Mouse (Mus musculus): ENCODE results near the gene Glra1. TPM values are rescaled to one million over a fixed set of nuclear protein-coding genes. Genes with fewer than 3 reads are reported as not detected.

The Glra1 gene
- polyA plus RNA-seq, 1 experiment = 0.15 TPM

DNA sequence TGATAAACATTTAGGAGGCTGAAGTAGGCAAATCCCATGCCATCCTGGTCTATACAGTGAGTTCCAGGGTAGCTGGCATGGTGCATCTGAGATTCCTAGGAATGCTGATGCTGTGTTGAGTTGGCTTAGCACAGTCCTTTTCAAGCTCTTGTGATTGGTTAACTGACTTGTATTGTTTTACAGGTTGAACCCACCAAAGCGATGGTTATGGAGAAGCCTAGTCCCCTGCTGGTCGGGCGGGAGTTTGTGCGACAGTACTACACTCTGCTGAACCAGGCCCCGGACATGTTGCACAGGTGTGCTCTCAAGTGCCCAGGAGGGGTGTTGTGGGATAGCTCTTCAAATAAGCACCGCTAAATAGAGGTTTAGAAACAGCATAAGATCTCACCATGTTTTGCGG, 122.6 kb downstream of the Glra1 start:
- no peak overlapping the region for H3K27ac ChIP-seq (ENCODE audit: insufficient read depth, low read length)
- H3K4me3 ChIP-seq (ENCODE audit: insufficient read depth, low read length) = no peak overlapping the region
- peaks cover 2% of the 10 kb centered on the region; the same call in 1 of the 2 replicates for H3K4me1 ChIP-seq (ENCODE audit: control insufficient read depth, insufficient read depth, low read length)
- TF ChIP-seq CTCF (IDR thresholded peaks at IDR 0.05; ENCODE audit: extremely low read depth, insufficient read depth, low read length) (no peak), POLR2A (IDR thresholded peaks at IDR 0.05; ENCODE audit: extremely low read depth, insufficient read depth, low read length) (no peak)

DNA sequence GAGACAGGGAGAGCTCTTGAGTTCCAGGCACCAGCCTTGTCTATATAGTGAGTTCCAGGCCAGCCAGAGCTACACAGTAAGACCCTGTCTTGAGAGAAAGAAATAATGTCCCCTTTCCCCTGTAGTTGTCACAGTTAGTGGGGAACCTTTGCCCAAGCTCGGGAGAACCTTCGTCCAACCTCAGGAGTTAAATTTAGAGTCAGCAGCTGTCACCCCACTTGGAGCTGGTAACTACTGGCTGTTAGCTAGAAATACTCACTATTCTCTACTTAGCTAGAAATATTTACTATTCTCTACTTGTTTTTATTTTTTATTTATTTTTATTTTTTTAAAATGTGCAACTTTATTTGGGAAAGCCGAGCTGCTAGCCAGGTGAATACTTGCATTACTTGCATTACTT, 134.8 kb downstream of the Glra1 start:
- no peak for TF ChIP-seq POLR2A (IDR thresholded peaks at IDR 0.05; ENCODE audit: extremely low read depth, insufficient read depth, low read length)
- no peak for TF ChIP-seq CTCF (IDR thresholded peaks at IDR 0.05; ENCODE audit: extremely low read depth, insufficient read depth, low read length)
- H3K4me1 ChIP-seq (ENCODE audit: control insufficient read depth, insufficient read depth, low read length) = peaks cover 6% of the 10 kb centered on the region; the same call in 1 of the 2 replicates

DNA sequence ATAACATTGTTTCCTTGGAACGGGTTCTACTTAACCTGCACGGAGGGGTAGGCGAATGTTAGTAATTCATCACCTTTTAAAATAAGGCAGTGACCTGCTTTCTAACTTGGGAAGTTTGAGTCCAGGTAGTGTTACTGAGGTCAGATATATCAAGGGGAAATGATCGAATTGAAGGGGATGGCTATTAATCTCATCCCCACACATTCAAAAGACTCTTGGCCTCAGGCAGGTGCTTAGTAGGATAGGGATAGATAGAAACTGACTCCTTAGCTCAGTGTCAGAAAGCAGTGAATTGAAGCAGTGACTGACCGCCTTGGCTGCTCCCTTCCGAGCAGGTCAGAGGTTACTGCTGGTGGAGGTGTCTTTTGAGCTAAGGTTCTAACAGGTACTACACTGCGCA, 136.5 kb downstream of the Glra1 start:
- H3K4me1 ChIP-seq (ENCODE audit: control insufficient read depth, insufficient read depth, low read length) = peaks cover 6% of the 10 kb centered on the region; the same call in 1 of the 2 replicates
- H3K4me3 ChIP-seq (ENCODE audit: insufficient read depth, low read length) = no peak overlapping the region
- H3K27ac ChIP-seq (ENCODE audit: insufficient read depth, low read length) = no peak overlapping the region
- no peak for TF ChIP-seq CTCF (IDR thresholded peaks at IDR 0.05; ENCODE audit: extremely low read depth, insufficient read depth, low read length)
- TF ChIP-seq POLR2A (IDR thresholded peaks at IDR 0.05; ENCODE audit: extremely low read depth, insufficient read depth, low read length) = no peak

More for the DNA sequence above, 134.8 kb downstream of the Glra1 start:
- no peak overlapping the region for H3K4me3 ChIP-seq (ENCODE audit: insufficient read depth, low read length)
- H3K27ac ChIP-seq (ENCODE audit: insufficient read depth, low read length) = no peak overlapping the region

DNA sequence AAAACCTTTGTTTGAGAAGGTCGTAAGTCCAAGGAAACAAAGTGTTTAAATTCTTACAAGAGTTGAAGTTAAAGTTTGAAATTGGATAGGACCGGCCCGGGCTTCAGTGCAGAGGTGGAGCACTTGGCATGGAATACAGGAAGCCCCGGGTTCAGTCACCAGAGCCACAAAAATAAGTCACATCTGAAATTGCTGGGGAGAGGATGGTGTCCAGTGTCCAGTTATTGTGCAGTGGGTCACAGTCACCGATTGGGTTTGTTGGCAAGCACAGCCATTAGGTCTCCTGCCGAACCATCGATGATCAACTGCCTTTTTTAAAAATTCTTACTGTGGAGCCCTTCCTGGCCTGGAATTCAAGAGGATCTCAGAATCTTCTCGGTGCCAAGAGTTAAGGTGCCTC, 137.2 kb downstream of the Glra1 start:
- no peak for TF ChIP-seq CTCF (IDR thresholded peaks at IDR 0.05; ENCODE audit: extremely low read depth, insufficient read depth, low read length)
- TF ChIP-seq POLR2A (IDR thresholded peaks at IDR 0.05; ENCODE audit: extremely low read depth, insufficient read depth, low read length) = no peak
- peak overlapping the region; percentile 97; the same call in 1 of the 2 replicates for H3K4me3 ChIP-seq (ENCODE audit: insufficient read depth, low read length)

DNA sequence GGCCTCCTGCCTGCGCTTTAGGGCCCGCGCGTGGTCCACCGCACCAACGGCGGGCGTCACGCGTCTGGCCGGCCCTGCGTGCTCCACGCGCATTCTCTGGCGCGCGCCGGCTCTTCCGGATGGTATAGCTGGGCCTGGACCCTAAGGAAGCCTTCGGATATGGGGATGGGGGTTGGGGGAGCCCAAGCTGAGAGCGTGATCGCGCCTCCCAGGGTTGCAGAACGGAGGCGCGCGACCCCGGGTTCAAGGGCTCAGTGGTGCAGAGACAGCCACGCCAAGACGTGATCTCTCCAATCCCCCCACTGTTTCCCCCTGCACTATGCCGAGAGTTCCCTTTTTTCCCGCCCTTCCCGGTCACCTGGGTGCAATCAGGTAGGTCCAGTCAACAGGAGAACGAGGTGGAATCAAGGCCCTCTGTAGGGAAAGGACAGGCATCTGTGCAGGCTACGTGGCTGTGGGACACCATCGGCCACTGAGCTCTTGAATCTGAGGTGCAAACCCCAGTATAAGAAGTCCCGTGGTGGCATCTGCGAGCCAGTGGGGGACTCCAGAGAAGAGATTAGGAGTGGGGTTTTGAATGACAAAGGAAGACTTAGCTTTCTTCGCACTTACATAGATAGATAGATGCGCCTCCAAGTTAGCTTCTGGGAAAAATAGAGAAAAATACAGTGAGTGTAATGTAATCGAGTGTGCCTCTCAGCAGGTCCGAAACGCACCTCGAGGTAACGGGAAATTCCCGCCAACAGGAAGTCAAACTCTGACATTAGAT, 137.9 kb downstream of the Glra1 start:
- no peak for TF ChIP-seq CTCF (IDR thresholded peaks at IDR 0.05; ENCODE audit: extremely low read depth, insufficient read depth, low read length)
- no peak for TF ChIP-seq POLR2A (IDR thresholded peaks at IDR 0.05; ENCODE audit: extremely low read depth, insufficient read depth, low read length)
- Histone ChIP-seq H3K27ac (ENCODE audit: insufficient read depth, low read length) (peak overlapping the region; percentile 18; the same call in 1 of the 2 replicates), H3K4me3 (ENCODE audit: insufficient read depth, low read length) (peak overlapping the region; percentile 97), H3K4me1 (ENCODE audit: control insufficient read depth, insufficient read depth, low read length) (peaks cover 6% of the 10 kb centered on the region; the same call in 1 of the 2 replicates)

More for the DNA sequence above, 137.2 kb downstream of the Glra1 start:
- H3K4me1 ChIP-seq (ENCODE audit: control insufficient read depth, insufficient read depth, low read length) = peaks cover 6% of the 10 kb centered on the region; the same call in 1 of the 2 replicates
- no peak overlapping the region for H3K27ac ChIP-seq (ENCODE audit: insufficient read depth, low read length)

DNA sequence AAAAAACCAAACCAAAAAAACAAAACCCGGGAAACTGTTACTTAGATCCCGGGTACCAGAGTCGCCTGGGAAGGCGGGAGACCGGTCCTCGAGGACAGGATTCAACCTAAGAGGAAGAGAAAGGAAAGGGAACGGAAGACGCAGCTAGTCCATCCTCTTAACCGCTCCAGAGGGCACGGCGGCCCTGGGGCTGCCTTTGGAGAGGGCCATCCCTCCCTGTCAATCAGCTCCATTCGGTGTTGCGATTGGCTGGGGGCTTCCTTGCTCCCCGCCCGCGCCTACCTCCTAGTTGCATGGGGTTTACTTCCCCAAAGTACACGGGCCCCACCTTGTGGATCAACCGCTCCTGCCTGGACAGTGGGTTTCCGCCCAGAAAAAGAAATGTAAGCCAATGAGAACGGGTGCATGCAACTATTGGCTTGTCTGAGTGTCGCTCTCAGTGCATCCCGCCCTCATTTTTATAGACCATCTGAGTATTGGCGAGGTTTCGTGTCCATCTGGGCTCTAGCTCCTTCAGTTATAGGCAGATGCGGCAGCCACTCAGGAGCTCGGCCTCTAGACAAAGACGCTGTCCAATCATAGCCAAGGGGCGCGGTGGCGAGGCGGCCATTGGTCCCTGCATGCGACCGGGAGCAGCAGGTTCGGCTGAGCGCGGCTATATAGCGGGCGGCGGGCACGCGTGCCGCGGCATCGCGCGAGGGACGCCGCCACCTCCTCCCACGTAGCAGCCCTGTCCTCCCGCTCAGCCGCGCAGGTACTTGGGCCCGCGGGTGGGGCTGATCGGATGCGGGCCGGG, 138.8 kb downstream of the Glra1 start, which contains the start of gene G3bp1:
Gene G3bp1 (plus strand): TSS at position 638 of the 796 bp plus-strand sequence.
- peaks cover 6% of the 10 kb centered on the region; the same call in 1 of the 2 replicates for H3K4me1 ChIP-seq (ENCODE audit: control insufficient read depth, insufficient read depth, low read length)
- H3K27ac ChIP-seq (ENCODE audit: insufficient read depth, low read length) = peak within 1 kb of the TSS; percentile 66
- peak within 1 kb of the TSS; percentile 97 for H3K4me3 ChIP-seq (ENCODE audit: insufficient read depth, low read length)
- TF ChIP-seq CTCF (IDR thresholded peaks at IDR 0.05; ENCODE audit: extremely low read depth, insufficient read depth, low read length) (no peak), POLR2A (IDR thresholded peaks at IDR 0.05; ENCODE audit: extremely low read depth, insufficient read depth, low read length) (peak; percentile 98)

DNA sequence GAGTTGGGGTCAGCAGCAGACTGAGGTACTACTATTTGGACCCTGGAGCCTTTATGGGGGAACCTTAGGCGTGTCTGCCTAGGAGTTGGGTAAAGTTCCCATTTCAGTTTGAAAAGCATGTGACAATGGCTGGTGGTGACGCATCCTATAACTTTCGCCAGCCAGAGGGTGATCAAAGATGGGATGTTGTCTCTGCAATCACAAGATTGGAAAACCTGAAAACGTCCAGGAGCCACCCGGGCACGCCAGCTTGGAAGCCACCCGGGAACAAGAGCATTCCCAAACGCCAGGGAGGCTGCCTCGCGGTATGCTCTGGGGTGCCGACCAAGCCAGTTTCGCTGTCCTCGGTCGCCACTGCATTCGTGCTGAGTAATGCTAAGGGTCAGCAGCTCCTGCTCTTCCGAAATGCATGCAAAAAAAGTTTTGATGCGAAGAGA, 139.4 kb downstream of the Glra1 start:
- Histone ChIP-seq H3K4me3 (ENCODE audit: insufficient read depth, low read length) (peak overlapping the region; percentile 40), H3K4me1 (ENCODE audit: control insufficient read depth, insufficient read depth, low read length) (peaks cover 6% of the 10 kb centered on the region; the same call in 1 of the 2 replicates), H3K27ac (ENCODE audit: insufficient read depth, low read length) (peak overlapping the region; percentile 66)
- TF ChIP-seq POLR2A (IDR thresholded peaks at IDR 0.05; ENCODE audit: extremely low read depth, insufficient read depth, low read length) (no peak), CTCF (IDR thresholded peaks at IDR 0.05; ENCODE audit: extremely low read depth, insufficient read depth, low read length) (no peak)

DNA sequence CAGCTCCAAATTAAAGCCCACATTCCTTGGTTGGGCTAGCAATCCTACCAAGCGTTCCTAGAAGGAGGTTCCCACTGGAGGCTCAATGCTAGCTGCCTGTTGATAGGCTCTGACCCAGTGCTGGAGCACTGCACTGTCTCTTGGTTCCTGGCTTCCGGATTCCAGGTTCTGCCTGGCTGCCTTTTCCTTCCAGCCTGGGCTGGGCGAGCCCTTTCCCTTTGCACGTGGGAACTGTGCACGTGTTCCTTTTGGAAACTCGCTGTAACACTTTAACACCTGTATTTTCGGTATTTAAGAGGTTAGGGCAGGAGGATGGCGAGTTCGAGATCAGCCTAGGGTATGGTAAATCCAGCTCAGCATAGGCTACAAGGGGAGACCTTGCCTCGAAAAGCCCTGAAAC, 140.0 kb downstream of the Glra1 start:
- no peak overlapping the region for H3K4me3 ChIP-seq (ENCODE audit: insufficient read depth, low read length)
- H3K4me1 ChIP-seq (ENCODE audit: control insufficient read depth, insufficient read depth, low read length) = peaks cover 6% of the 10 kb centered on the region; the same call in 1 of the 2 replicates

DNA sequence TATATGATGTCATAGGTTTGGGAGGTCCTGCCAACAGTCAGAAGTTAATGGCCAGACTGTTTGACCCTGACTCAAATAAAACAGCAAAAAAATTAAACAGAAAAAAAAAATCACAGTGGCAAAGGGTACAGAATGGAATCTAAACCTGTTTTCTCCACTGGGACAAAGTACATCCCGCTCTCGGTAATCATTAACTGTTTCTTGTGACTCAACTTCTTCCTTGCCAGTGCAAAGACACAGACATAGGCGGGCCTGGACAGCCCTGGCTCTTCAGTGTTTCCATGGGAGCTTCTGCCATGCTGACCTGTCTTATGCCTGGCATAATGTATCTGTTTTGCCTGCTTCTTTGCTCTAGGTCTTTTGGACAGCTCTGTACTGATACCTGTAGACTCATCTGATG, 142.8 kb downstream of the Glra1 start:
- TF ChIP-seq POLR2A (IDR thresholded peaks at IDR 0.05; ENCODE audit: extremely low read depth, insufficient read depth, low read length) (no peak), CTCF (IDR thresholded peaks at IDR 0.05; ENCODE audit: extremely low read depth, insufficient read depth, low read length) (no peak)
- H3K4me3 ChIP-seq (ENCODE audit: insufficient read depth, low read length) = no peak overlapping the region
- H3K4me1 ChIP-seq (ENCODE audit: control insufficient read depth, insufficient read depth, low read length) = peaks cover 2% of the 10 kb centered on the region; the same call in 1 of the 2 replicates
- no peak overlapping the region for H3K27ac ChIP-seq (ENCODE audit: insufficient read depth, low read length)

More for the DNA sequence above, 140.0 kb downstream of the Glra1 start:
- H3K27ac ChIP-seq (ENCODE audit: insufficient read depth, low read length) = peak overlapping the region; percentile 66; the same call in 1 of the 2 replicates
- no peak for TF ChIP-seq CTCF (IDR thresholded peaks at IDR 0.05; ENCODE audit: extremely low read depth, insufficient read depth, low read length)
- no peak for TF ChIP-seq POLR2A (IDR thresholded peaks at IDR 0.05; ENCODE audit: extremely low read depth, insufficient read depth, low read length)
